In genomic region chr14:20829523-20830366, GRCm38 (mm10) we compare ENCODE assay signal across 13 mouse cellular contexts. TPM values are rescaled to one million over a fixed set of nuclear protein-coding genes. Genes with fewer than 3 reads are reported as not detected.
DNase-seq lines count a peak whose midpoint lies in the region; ATAC-seq and TF ChIP-seq lines count a peak whose summit lies in the region.
"Had no signal": no experiment of that assay in that cellular context is flagged by ENCODE, and none has a peak within 500 bp of the region (broad histone marks: within the 10 kb centered on the region; RNA-seq: fewer than 3 reads in every experiment).

No protein-coding gene starts in this region.

- in situ Hi-C loops in CH12.LX (cut with MboI; ENCODE audit: low pct_ligation_motif_present, low pct_unique_long_range_greater_than_20kb, low sequenced_read_pairs) = no loop called here

- 0 out of 2 replicates have a peak, but pooled peaks cover 3% of the 10 kb centered on the region for H3K27me3 ChIP-seq in kidney, embryonic 15.5 days
- H3K27me3 ChIP-seq in CH12.LX (replicated peaks) = no peaks in the 10 kb centered on the region
- H3K27me3 ChIP-seq in liver, embryonic 12.5 days (replicated peaks) = peaks cover 14% of the 10 kb centered on the region
- H3K27me3 ChIP-seq: neural tube, embryonic 12.5 days had no signal

- no peaks in the 10 kb centered on the region for H3K79me2 ChIP-seq in CH12.LX (replicated peaks; ENCODE audit: control insufficient read depth, extremely low read depth, insufficient read depth, poor library complexity, severe bottlenecking)

- no peak for TF ChIP-seq RAD21 in CH12.LX (IDR thresholded peaks at IDR 0.05; ENCODE audit: low read depth, low read length)

- no peaks in the 10 kb centered on the region for H3K36me3 ChIP-seq in kidney, embryonic 15.5 days
- no peaks in the 10 kb centered on the region for H3K36me3 ChIP-seq in CH12.LX (replicated peaks in 1 of 2; ENCODE audit: control insufficient read depth in 1 of 2, insufficient read depth in 1 of 2, low read length in 1 of 2)
- H3K36me3 ChIP-seq in liver, embryonic 12.5 days = no peaks in the 10 kb centered on the region
- H3K36me3 ChIP-seq: neural tube, embryonic 12.5 days had no signal

- TF ChIP-seq CTCF in CH12.LX (conservative IDR thresholded peaks at IDR 0.05 in 1 of 2, IDR thresholded peaks at IDR 0.05 in 1 of 2; ENCODE audit: low read depth in 2 of 2, low read length in 2 of 2) = no peak

- WGBS in kidney, embryonic 15.5 days = 71% methylated on average over 12 of the region's 12 CpGs
- WGBS in liver, embryonic 12.5 days (ENCODE audit: insufficient replicate concordance) = 32% methylated on average over 12 of the region's 12 CpGs

- no peak overlapping the region for H3K4me3 ChIP-seq in kidney, embryonic 15.5 days (replicated peaks)
- peak overlapping the region in 1 of 3 experiments; percentile 20 for H3K4me3 ChIP-seq in CH12.LX (replicated peaks in 1 of 3; ENCODE audit: low read depth in 2 of 3, low read length in 2 of 3, poor library complexity in 1 of 3)
- no peak overlapping the region for H3K4me3 ChIP-seq in liver, embryonic 12.5 days
- H3K4me3 ChIP-seq: neural tube, embryonic 12.5 days had no signal

- DNase-seq in kidney, postnatal 4 days = no peak
- DNase-seq in 416B (ENCODE audit: low read depth) (peak; percentile 87), CH12.LX (ENCODE audit: extremely low read depth) (peak; percentile 71)
- DNase-seq in cerebellum, postnatal 14 days = no peak
- DNase-seq in left cerebral cortex, adult 8-10 months (ENCODE audit: low spot score in 2 of 2) = no peak
- DNase-seq: kidney, postnatal 25 days; right cerebral cortex, postnatal 25 days; thymus, adult 18-20 months had no signal

- peak overlapping the region; percentile 72 for H3K27ac ChIP-seq in kidney, embryonic 15.5 days
- H3K27ac ChIP-seq in CH12.LX (ENCODE audit: insufficient read depth, low read depth) = peak overlapping the region; percentile 45
- H3K27ac ChIP-seq in liver, embryonic 12.5 days = no peak overlapping the region
- H3K27ac ChIP-seq: neural tube, embryonic 12.5 days had no signal

- ATAC-seq in kidney, embryonic 15.5 days (replicated peaks; ENCODE audit: low FRiP score) = no peak
- ATAC-seq in liver, embryonic 12.5 days = no peak
- no peak for ATAC-seq in cerebellum, adult (ENCODE audit: insufficient number of reproducible peaks, low FRiP score, low TSS enrichment)

- dilution Hi-C loops in CH12.LX (cut with MboI; ENCODE audit: extremely low pct_ligation_motif_present, extremely low pct_unique_long_range_greater_than_20kb, low sequenced_read_pairs) = no loop called here

- no peak for TF ChIP-seq POLR2A in CH12.LX (IDR thresholded peaks at IDR 0.05; ENCODE audit: low read depth, low read length)

- TF ChIP-seq EP300 in CH12.LX (IDR thresholded peaks at IDR 0.05; ENCODE audit: low read length) = peak; percentile 73

- H3K9me3 ChIP-seq in kidney, embryonic 15.5 days (replicated peaks) = no peaks in the 10 kb centered on the region
- no peaks in the 10 kb centered on the region for H3K9me3 ChIP-seq in CH12.LX (replicated peaks; ENCODE audit: low read length)
- no peaks in the 10 kb centered on the region for H3K9me3 ChIP-seq in liver, embryonic 12.5 days (replicated peaks)
- H3K9me3 ChIP-seq: neural tube, embryonic 12.5 days had no signal

- H3K4me1 ChIP-seq in kidney, embryonic 15.5 days = peaks cover 16% of the 10 kb centered on the region
- H3K4me1 ChIP-seq in CH12.LX (ENCODE audit: control insufficient read depth in 1 of 2, insufficient read depth in 2 of 2) = peaks cover 23 to 90% of the 10 kb centered on the region in 2 experiments
- H3K4me1 ChIP-seq in liver, embryonic 12.5 days = peaks cover 4% of the 10 kb centered on the region; the same call in 1 of the 2 replicates
- H3K4me1 ChIP-seq: neural tube, embryonic 12.5 days had no signal

- H3K4me2 ChIP-seq in kidney, embryonic 15.5 days = no peak overlapping the region
- peak overlapping the region; percentile 17 for H3K4me2 ChIP-seq in CH12.LX (ENCODE audit: insufficient read depth, low read depth, poor library complexity, severe bottlenecking)
- H3K4me2 ChIP-seq in liver, embryonic 12.5 days = peak overlapping the region; percentile 13; the same call in 1 of the 2 replicates
- H3K4me2 ChIP-seq: midbrain, embryonic 11.5 days; neural tube, embryonic 12.5 days had no signal

- H3K9ac ChIP-seq in kidney, embryonic 15.5 days = no peak overlapping the region
- H3K9ac ChIP-seq in CH12.LX (ENCODE audit: insufficient read depth, low read depth) = peak overlapping the region; percentile 2; the same call in 1 of the 2 replicates
- no peak overlapping the region for H3K9ac ChIP-seq in liver, embryonic 12.5 days
- H3K9ac ChIP-seq: neural tube, embryonic 12.5 days had no signal

TF ChIP-seq in CH12.LX, 34 proteins besides CTCF, POLR2A, EP300 and RAD21 (continues in another document):
- TF ChIP-seq MAX (IDR thresholded peaks at IDR 0.05; ENCODE audit: low read length) = peak; percentile 55; the same call in 1 of the 2 replicates
- peak; percentile 45; the same call in 1 of the 2 replicates for TF ChIP-seq MAFK (IDR thresholded peaks at IDR 0.05; ENCODE audit: insufficient replicate concordance, low read length)
- TF ChIP-seq IRF4 (IDR thresholded peaks at IDR 0.05; ENCODE audit: low read depth, low read length) = peak; percentile 51; the same call in 1 of the 2 replicates
- no peak for TF ChIP-seq UBTF (IDR thresholded peaks at IDR 0.05; ENCODE audit: low read depth, low read length)
- TF ChIP-seq MAZ (IDR thresholded peaks at IDR 0.05; ENCODE audit: low read depth, low read length) = 0 out of 2 replicates have a peak, but pooled peaks have one; percentile 22
- peak; percentile 62; the same call in 1 of the 2 replicates for TF ChIP-seq MXI1 (IDR thresholded peaks at IDR 0.05; ENCODE audit: low read depth, low read length)
- 0 out of 2 replicates have a peak, but pooled peaks have one; percentile 48 for TF ChIP-seq MYC (IDR thresholded peaks at IDR 0.05; ENCODE audit: low read depth, low read length)
- 0 out of 2 replicates have a peak, but pooled peaks have one; percentile 31 for TF ChIP-seq ELF1 (IDR thresholded peaks at IDR 0.05; ENCODE audit: low read depth, low read length)
- 0 out of 2 replicates have a peak, but pooled peaks have one; percentile 36 for TF ChIP-seq NELFE (IDR thresholded peaks at IDR 0.05; ENCODE audit: low read depth, low read length)
- TF ChIP-seq JUND (conservative IDR thresholded peaks at IDR 0.05; ENCODE audit: low read depth, low read length) = peak; percentile 34; the same call in 1 of the 2 replicates
- TF ChIP-seq MEF2A (IDR thresholded peaks at IDR 0.05; ENCODE audit: borderline replicate concordance, low read depth, low read length) = 0 out of 2 replicates have a peak, but pooled peaks have one; percentile 38
- TF ChIP-seq PAX5 (IDR thresholded peaks at IDR 0.05; ENCODE audit: low read length) = no peak
- TF ChIP-seq SIN3A (IDR thresholded peaks at IDR 0.05; ENCODE audit: low read length) = no peak
- TF ChIP-seq USF1 (IDR thresholded peaks at IDR 0.05; ENCODE audit: low read depth, low read length) = no peak
- TF ChIP-seq TCF12 (IDR thresholded peaks at IDR 0.05; ENCODE audit: low read depth, low read length) = 0 out of 2 replicates have a peak, but pooled peaks have one; percentile 18
- no peak for TF ChIP-seq GABPA (IDR thresholded peaks at IDR 0.05; ENCODE audit: insufficient replicate concordance, low read depth, low read length)
- peak; percentile 34; the same call in 1 of the 2 replicates for TF ChIP-seq BHLHE40 (IDR thresholded peaks at IDR 0.05; ENCODE audit: low read depth, low read length)
- TF ChIP-seq ZKSCAN1 (IDR thresholded peaks at IDR 0.05; ENCODE audit: borderline replicate concordance, low read depth, low read length) = no peak
- no peak for TF ChIP-seq ZMIZ1 (IDR thresholded peaks at IDR 0.05; ENCODE audit: low read depth, low read length)
- 0 out of 2 replicates have a peak, but pooled peaks have one; percentile 34 for TF ChIP-seq CHD1 (IDR thresholded peaks at IDR 0.05; ENCODE audit: low read depth, low read length)
- no peak for TF ChIP-seq USF2 (conservative IDR thresholded peaks at IDR 0.05; ENCODE audit: low read depth, low read length)
- no peak for TF ChIP-seq HCFC1 (IDR thresholded peaks at IDR 0.05; ENCODE audit: low read depth, low read length)
- no peak for TF ChIP-seq SMC3 (IDR thresholded peaks at IDR 0.05; ENCODE audit: low read depth, low read length)
- TF ChIP-seq RCOR1 (conservative IDR thresholded peaks at IDR 0.05; ENCODE audit: low read depth, low read length) = no peak
- TF ChIP-seq ZNF384 (IDR thresholded peaks at IDR 0.05; ENCODE audit: low read depth, low read length) = peak; percentile 88
- 0 out of 2 replicates have a peak, but pooled peaks have one; percentile 31 for TF ChIP-seq CHD2 (IDR thresholded peaks at IDR 0.05; ENCODE audit: low read length)
- TF ChIP-seq POLR2AphosphoS2 (IDR thresholded peaks at IDR 0.05; ENCODE audit: low read depth, low read length) = no peak
- TF ChIP-seq JUN (IDR thresholded peaks at IDR 0.05; ENCODE audit: insufficient read depth, low read depth, low read length) = peak; percentile 24; the same call in 1 of the 2 replicates
- TF ChIP-seq E2F4 (IDR thresholded peaks at IDR 0.05; ENCODE audit: insufficient replicate concordance, low read depth, low read length) = no peak
- 0 out of 2 replicates have a peak, but pooled peaks have one; percentile 12 for TF ChIP-seq TBP (conservative IDR thresholded peaks at IDR 0.05; ENCODE audit: low read depth, low read length)
- no peak for TF ChIP-seq ZC3H11A (IDR thresholded peaks at IDR 0.05; ENCODE audit: low read depth, low read length)
- TF ChIP-seq KAT2A (IDR thresholded peaks at IDR 0.05; ENCODE audit: insufficient replicate concordance, low read length) = no peak

RNA-seq across cellular contexts. Expression of gene Plau, which starts 6.7 kb away (rescaled TPM):
- polyA plus RNA-seq in kidney, embryonic 15.5 days (2015; fragmentation: Nextera tagmentation; extraction: Ambion mirVana) = 10.7 and 12.4 TPM in 2 replicates
- 2.4 and 3.2 TPM in 2 replicates for total RNA-seq in CH12.LX (2012; rRNA removed)
- 1.4 and 1.8 TPM in 2 replicates for total RNA-seq in CH12.LX (2014; rRNA removed)
- 2.8 TPM in 2 replicates for polyA plus RNA-seq in CH12.LX (2012; ENCODE audit: insufficient read length, low read depth)
- 0.49 TPM in 2 replicates for polyA plus RNA-seq in liver, embryonic 12.5 days (2016; fragmentation: Nextera tagmentation; extraction: Ambion mirVana)
- total RNA-seq in left cerebral cortex, adult 8-10 months (2022) = 10 to 100 TPM in 2 of 4 experiments, 1 to 10 TPM in 2; 6.6 to 19.8 (median 10.3) TPM

RNA-seq across cellular contexts. Expression of gene Camk2g, which starts 35.9 kb away (rescaled TPM):
- polyA plus RNA-seq in kidney, embryonic 15.5 days (2015; fragmentation: Nextera tagmentation; extraction: Ambion mirVana) = 39.6 and 48.4 TPM in 2 replicates
- total RNA-seq in CH12.LX (2012; rRNA removed) = 18.5 and 19.8 TPM in 2 replicates
- 15.7 and 17.1 TPM in 2 replicates for total RNA-seq in CH12.LX (2014; rRNA removed)
- 33.1 and 34.7 TPM in 2 replicates for polyA plus RNA-seq in CH12.LX (2012; ENCODE audit: insufficient read length, low read depth)
- polyA plus RNA-seq in liver, embryonic 12.5 days (2016; fragmentation: Nextera tagmentation; extraction: Ambion mirVana) = 13.2 and 15.6 TPM in 2 replicates
- 100 to 1,000 TPM; 341 to 406 (median 386) TPM for total RNA-seq in left cerebral cortex, adult 8-10 months (2022)

Comparison
In these comparisons a context has a peak if more than half of its experiments do, and no peak if none do; other contexts are left out.
1. DNase-seq: peak in 416B (single experiment) and CH12.LX (single experiment); none in kidney, postnatal 4 days (0 of 2), cerebellum, postnatal 14 days (0 of 2) and left cerebral cortex, adult 8-10 months (0 of 2).